Mouse (Mus musculus) cortical plate, adult 2 months (tissue): ENCODE measurements around the gene Myo1c.

ENCODE experiments used
- CTCF ChIP-seq: fragments of 200-500 bp; IDR thresholded peaks from 2 replicates; pipeline ENCODE4 v1.5.1; 2011; ENCODE audit warnings: mild to moderate bottlenecking, control low read depth, low read length; ENCODE audit not compliant: insufficient read depth; ENCODE audit errors: extremely low read depth
- POLR2A ChIP-seq: fragments of 200-500 bp; IDR thresholded peaks from 2 replicates; pipeline ENCODE4 v1.6.1; 2011; ENCODE audit warnings: mild to moderate bottlenecking, low read length, control low read depth; ENCODE audit not compliant: insufficient read depth; ENCODE audit errors: extremely low read depth

- TF ChIP-seq CTCF (no peak), POLR2A (no peak)
Observed at GRCm38 (mm10) chr11:75679439-75680171, 29.3 kb downstream of the Myo1c start.
